Mouse (Mus musculus) kidney, postnatal 25 days (tissue): ENCODE results near the gene E2f4.

Experiments
- DNase-seq, 2 experiments: peaks; one replicate each; pipeline ENCODE4 v3.0.0; 2021; ENCODE audit warnings: mixed read lengths in 2 of 2

E2f4 gene

GRCm38 (mm10) chr8:105318662-105319190 lies 21.3 kb downstream of the E2f4 start:
- DNase-seq: no peak

- DNase-seq: no peak
Measured at GRCm38 (mm10) chr8:105323183-105323582, 25.7 kb downstream of the E2f4 start.

- DNase-seq: no peak
Measured at GRCm38 (mm10) chr8:105325641-105326093, 28.2 kb downstream of the E2f4 start.

GRCm38 (mm10) chr8:105326141-105326672 lies 28.7 kb downstream of the E2f4 start, which contains the start of the genes Lrrc29 and Tmem208:
Gene Lrrc29, minus strand, starts transcription at chr8:105326278.
Gene Tmem208, plus strand, starts transcription at chr8:105326354.
- peak; percentile 98 to 99 for DNase-seq

- no peak for DNase-seq
Measured at GRCm38 (mm10) chr8:105326968-105327367, 29.5 kb downstream of the E2f4 start.

- peak in 1 of 2 experiments; percentile 52 for DNase-seq
Measured at GRCm38 (mm10) chr8:105330325-105330724, 32.9 kb downstream of the E2f4 start.

GRCm38 (mm10) chr8:105331469-105331868 lies 34.0 kb downstream of the E2f4 start:
- DNase-seq: peak in 1 of 2 experiments; percentile 40

- no peak for DNase-seq
Measured at GRCm38 (mm10) chr8:105331931-105332330, 34.5 kb downstream of the E2f4 start.

- no peak for DNase-seq
Measured at GRCm38 (mm10) chr8:105332523-105332922, 35.1 kb downstream of the E2f4 start.

GRCm38 (mm10) chr8:105336373-105337130 lies 39.1 kb downstream of the E2f4 start:
- no peak for DNase-seq

GRCm38 (mm10) chr8:105338992-105339391 lies 41.5 kb downstream of the E2f4 start:
- no peak for DNase-seq

GRCm38 (mm10) chr8:105339886-105340635 lies 42.6 kb downstream of the E2f4 start:
- peak; percentile 56 to 75 for DNase-seq

- DNase-seq: no peak
Measured at GRCm38 (mm10) chr8:105341399-105341798, 43.9 kb downstream of the E2f4 start.

- DNase-seq: no peak
Measured at GRCm38 (mm10) chr8:105342768-105343167, 45.3 kb downstream of the E2f4 start.

- no peak for DNase-seq
Measured at GRCm38 (mm10) chr8:105343791-105344574, 46.5 kb downstream of the E2f4 start.

GRCm38 (mm10) chr8:105345061-105345975 lies 47.9 kb downstream of the E2f4 start:
- DNase-seq: peak; percentile 55 to 68

GRCm38 (mm10) chr8:105346611-105347427 lies 49.4 kb downstream of the E2f4 start:
- peak; percentile 78 to 88 for DNase-seq

- peak; percentile 99 for DNase-seq
Measured at GRCm38 (mm10) chr8:105347428-105348221, 50.2 kb downstream of the E2f4 start, which contains the start of gene Fhod1. Gene Fhod1, minus strand, starts transcription at chr8:105347953.

GRCm38 (mm10) chr8:105348450-105349095 lies 51.1 kb downstream of the E2f4 start, which contains the start of gene Slc9a5:
Gene Slc9a5, plus strand, starts transcription at chr8:105348843.
- peak; percentile 47 to 58 for DNase-seq
